Mouse (Mus musculus): Measurements from ENCODE around the gene Usp30. TPM values are rescaled to one million over a fixed set of nuclear protein-coding genes. Genes with fewer than 3 reads are reported as not detected.

Usp30 gene
- total RNA-seq, 2 experiments from 2014 or later = 7.2 to 7.8 TPM

Other genes starting within 250 kb of the Usp30 start
- 1 to 10 TPM; 1.1 TPM for gene Selplg, start 232.8 kb upstream of the Usp30 start, total RNA-seq (2021)
- 10 to 100 TPM; 24.0 to 28.7 TPM for gene Coro1c, start 156.7 kb upstream of the Usp30 start, total RNA-seq (2021)
- 1 to 10 TPM; 5.6 to 8.9 TPM for gene Ssh1, start 71.6 kb upstream of the Usp30 start, total RNA-seq (2021)
- not detected for gene Dao, start 61.8 kb upstream of the Usp30 start, total RNA-seq (2021)
- gene Svop, start 26.1 kb downstream of the Usp30 start, total RNA-seq (2021) = not detected
- 1 to 10 TPM; 1.1 to 1.5 TPM for gene Alkbh2, start 62.8 kb downstream of the Usp30 start, total RNA-seq (2021)
- 1 to 10 TPM; 6.5 to 7.2 TPM for gene Ung, start 64.9 kb downstream of the Usp30 start, total RNA-seq (2021)
- 10 to 100 TPM; 66.4 to 98.1 TPM for gene Acacb, start 81.1 kb downstream of the Usp30 start, total RNA-seq (2021)
- gene Foxn4, start 208.3 kb downstream of the Usp30 start, total RNA-seq (2021) = not detected
- gene Myo1h, start 223.7 kb downstream of the Usp30 start, total RNA-seq (2021) = 1 to 10 TPM in 1 of 2 experiments, not detected in 1; 1.1 TPM